Mouse (Mus musculus): ENCODE results near the gene Enah.

DNA sequence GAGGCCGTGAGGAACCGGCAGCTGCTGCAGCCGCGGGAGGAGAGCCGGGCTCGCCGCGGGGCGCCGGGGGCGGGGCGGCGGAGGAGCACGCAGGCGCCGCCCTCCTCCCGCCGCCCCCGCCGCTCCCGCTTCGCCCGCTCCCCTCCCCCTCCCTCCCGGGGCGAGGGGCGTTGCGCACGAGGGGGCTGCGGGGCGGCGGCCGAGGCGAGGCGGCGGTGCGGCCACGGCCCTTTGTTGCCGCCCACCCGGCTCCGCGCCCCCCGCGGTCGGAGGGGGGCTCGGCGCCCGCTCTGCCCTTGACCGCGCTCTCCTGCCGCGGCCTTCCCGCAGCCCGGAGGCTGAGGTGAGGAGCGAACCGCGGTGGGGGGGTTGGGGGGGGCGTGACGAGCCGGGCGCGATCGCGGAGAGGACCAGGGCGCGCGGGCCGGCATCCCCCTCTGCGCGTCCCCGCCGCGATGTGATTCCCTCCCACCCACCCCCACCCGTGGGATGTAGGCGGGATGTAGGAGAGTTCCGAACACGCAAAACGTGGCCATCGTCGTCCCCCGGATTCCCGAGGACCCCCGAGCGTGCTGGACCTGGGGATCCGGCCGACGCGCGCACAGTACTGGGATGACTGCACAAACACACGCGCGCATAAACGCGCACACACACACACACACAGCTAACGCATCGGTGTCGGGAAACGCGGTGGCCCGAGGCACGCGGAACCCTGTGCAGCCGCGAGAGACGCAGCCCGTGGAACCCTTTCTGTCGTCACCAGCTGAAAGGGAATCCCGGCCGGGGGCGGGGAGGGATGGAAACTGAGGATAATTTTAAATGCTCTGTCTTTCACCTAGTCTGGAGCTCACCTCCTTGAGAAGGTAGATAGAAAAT is at the start of gene Enah:
- no peak for TF ChIP-seq GATA1 (IDR thresholded peaks at IDR 0.05; ENCODE audit: low read length)
- TF ChIP-seq TAL1 (IDR thresholded peaks at IDR 0.05; ENCODE audit: low read length) = no peak

Measured in erythroblast, embryonic 14.5 days (primary cell).